Mouse (Mus musculus) heart, postnatal 36 days (tissue): ENCODE results near the gene Synpr. TPM values are rescaled to one million over a fixed set of nuclear protein-coding genes. Genes with fewer than 3 reads are reported as not detected.

Experiments used
- DNase-seq, 2 experiments: peaks; one replicate each; pipeline ENCODE4 v3.0.0; 2021 to 2022
- intact Hi-C: fragments of 180-260 bp; cut with DNase I; formaldehyde crosslinking; loops from one replicate; pipeline ENCODE4 v1.15.1; 2025
- total RNA-seq, 2 experiments: library from RNA; stranded (reverse); gene quantifications; 2 replicates each; pipeline ENCODE4 v1.2.3; 2021

Gene Synpr
- total RNA-seq, 2 experiments from 2014 or later = 0.25 to 0.27 TPM

GRCm38 (mm10) chr14:13354154-13354553 is 69.6 kb downstream of the Synpr start:
- DNase-seq = no peak
- intact Hi-C loops = loop anchor here (2.0 to 10.0 kb wide), 2 partner anchors 745 to 779 kb away; no protein-coding TSS in a partner anchor

- DNase-seq = peak; percentile 22 to 40
- intact Hi-C loops = loop anchor here (1.0 to 10.0 kb wide), 4 partner anchors 547 to 781 kb away; no protein-coding TSS in a partner anchor
Measured at GRCm38 (mm10) chr14:13355569-13356362, 71.2 kb downstream of the Synpr start.

GRCm38 (mm10) chr14:13357101-13357667 is 72.6 kb downstream of the Synpr start:
- DNase-seq = no peak
- intact Hi-C loops = loop anchor here (5.0 to 10.0 kb wide), 2 partner anchors 545 to 782 kb away; no protein-coding TSS in a partner anchor

DNA sequence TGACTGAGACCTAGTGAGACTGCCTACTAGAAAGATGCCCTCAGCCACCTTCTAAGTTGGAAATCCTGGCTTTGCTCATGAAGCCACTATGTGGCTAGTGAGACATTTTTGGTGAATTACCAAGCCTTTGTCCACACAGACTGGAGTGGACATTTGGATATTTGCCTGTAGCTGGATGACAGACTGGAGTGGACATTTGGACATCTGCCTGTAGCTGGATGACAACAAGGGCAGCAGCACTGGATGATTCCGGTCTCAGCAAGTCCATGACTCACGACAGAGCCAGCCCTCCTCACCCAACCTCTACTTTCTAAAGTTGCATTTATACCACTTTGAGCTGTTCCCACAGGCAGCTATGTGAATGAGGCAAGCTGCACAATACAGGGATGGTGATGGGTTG is 73.5 kb downstream of the Synpr start:
- intact Hi-C loops = loop anchor here (5.0 to 10.0 kb wide), 2 partner anchors 544 to 783 kb away; no protein-coding TSS in a partner anchor
- DNase-seq = no peak

GRCm38 (mm10) chr14:13361184-13361583 is 76.6 kb downstream of the Synpr start:
- DNase-seq = no peak
- intact Hi-C loops = no loop called here

DNA sequence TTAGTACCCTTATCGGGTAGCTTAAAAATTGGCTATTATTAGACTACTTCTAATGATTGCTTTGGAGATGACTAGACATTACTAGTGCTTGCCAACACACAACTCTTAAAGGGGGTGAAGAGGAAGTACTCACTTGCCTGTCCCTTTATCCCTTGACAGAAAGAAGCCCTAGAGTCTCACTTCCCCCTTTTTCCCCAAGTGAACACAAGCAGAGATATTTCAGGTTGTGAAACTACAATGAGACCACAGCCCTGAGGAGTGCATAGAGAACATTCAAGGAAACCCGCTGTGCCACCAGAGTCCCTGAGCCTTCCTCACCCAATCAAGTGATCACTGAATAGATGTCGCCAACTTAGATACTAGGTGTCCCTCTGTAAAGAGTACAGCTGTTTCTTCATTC is 77.1 kb downstream of the Synpr start:
- intact Hi-C loops = no loop called here
- DNase-seq = no peak

- intact Hi-C loops = no loop called here
Measured at GRCm38 (mm10) chr14:13368309-13368708, 83.7 kb downstream of the Synpr start.

GRCm38 (mm10) chr14:13389081-13389480 is 104.5 kb downstream of the Synpr start:
- intact Hi-C loops = no loop called here
- no peak for DNase-seq

More at GRCm38 (mm10) chr14:13368309-13368708, 83.7 kb downstream of the Synpr start:
- no peak for DNase-seq

DNA sequence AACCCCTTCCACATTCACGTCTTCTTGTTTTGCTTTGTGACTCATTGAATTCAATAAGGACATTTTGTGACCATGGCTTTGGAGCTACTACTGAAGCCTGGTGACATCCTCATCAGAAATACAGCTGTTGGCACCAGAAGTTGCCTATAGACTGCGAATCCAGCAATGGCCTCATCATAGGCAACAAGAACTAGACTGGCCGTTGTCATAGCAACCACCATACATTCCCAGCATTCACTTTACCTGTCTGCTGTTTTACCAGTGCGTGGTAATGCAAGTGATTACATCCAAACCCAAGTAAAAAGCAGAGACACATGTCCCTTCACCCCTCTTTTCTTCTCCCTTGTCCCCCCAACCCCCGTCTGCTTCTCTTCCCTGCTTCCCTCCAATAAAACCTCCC is 105.4 kb downstream of the Synpr start:
- DNase-seq = no peak
- intact Hi-C loops = no loop called here

DNA sequence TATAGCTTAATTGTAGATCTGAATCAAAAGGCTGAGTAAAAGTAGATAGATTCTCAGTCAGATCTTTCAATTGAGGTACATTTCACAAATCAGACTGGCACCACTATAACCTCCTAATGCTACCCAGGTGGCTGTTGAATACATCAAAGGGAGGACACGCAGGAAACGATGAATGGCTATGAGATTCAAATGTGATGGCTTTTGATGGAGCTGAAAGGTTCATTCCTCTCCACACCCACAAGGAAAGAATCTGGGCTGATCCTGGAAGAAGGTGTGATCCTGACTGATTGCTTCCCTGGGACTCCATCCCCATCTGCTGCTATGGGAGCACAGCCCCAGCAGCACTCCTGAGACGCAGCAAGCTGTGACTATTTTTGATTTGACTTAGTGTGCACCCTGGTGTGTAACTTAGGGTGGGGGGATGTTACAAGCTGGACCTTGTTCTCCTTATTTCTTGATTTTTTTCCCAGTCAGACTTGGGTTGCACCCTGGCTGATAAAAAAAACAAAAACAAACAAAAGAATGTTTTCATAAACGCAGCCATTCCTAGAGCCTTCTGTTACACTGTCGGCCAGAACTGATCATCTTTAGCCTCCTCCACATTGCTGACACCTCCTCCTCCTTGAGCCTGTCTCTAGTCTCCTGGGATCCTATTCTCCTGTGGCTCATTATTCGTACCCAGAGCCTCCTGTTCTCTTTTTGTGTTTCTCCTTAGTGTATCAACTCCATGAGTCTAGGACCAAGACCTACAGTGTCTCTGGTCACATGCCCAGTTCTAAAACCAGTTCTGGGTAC is 114.8 kb downstream of the Synpr start:
- DNase-seq = no peak
- intact Hi-C loops = no loop called here

DNA sequence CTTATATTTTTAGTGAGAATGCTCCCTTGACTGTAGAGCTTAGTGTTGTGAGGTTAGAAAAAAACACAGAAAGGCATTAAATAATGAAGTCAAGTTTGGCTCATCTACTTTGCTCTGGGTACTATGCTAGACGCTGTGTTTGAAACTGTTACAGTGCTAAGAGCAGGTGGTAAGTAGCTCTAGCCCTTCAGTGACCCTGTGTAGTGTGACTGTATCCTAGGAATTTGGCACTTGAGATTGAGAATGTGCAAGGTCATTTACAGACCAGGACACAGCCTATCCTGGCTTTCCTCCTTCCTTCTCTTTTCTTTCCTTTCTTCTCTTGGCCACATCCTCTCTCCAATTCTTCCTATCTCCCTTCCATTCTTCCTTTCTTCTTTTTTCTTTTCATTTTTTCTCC is 127.1 kb downstream of the Synpr start:
- intact Hi-C loops = no loop called here
- DNase-seq = no peak

DNA sequence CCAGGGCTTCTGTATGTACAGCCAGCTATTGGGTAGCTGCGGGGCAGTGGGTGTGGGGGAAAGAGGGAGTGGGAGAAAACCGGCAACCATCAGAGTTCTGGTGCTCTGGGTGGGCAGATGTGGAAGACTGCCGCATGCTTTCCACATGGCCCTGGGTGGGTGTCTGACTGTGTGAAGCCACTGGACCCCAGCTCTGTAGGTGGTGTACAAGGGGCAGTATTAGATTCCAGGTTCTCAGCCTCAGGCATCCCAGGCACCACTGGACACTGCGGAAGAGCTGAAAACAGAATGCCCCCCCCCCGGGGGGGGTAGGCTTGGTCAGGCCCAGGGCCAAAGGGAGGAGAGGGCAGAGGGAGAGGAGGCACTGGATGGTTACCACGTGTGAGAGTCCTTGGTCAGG is 156.1 kb downstream of the Synpr start:
- no peak for DNase-seq
- intact Hi-C loops = no loop called here

DNA sequence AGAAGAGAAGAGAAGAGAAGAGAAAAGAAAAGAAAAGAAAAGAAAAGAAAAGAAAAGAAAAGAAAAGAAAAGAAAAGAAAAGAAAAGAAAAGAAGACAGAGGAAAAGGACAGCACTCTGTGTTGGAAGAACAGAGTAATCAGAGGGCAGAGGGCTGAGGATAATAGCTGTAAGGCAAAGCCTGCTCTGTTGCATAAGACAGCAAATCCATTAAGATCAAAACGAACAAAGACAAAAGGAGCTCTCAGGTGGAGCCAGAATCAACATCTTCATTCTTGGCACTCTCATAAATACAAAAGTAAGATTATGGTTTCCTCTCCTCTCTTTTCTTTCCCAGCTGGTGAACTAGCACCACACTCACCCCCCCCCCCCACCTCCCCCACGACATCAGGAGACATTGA is 160.3 kb downstream of the Synpr start:
- no peak for DNase-seq
- intact Hi-C loops = no loop called here

DNA sequence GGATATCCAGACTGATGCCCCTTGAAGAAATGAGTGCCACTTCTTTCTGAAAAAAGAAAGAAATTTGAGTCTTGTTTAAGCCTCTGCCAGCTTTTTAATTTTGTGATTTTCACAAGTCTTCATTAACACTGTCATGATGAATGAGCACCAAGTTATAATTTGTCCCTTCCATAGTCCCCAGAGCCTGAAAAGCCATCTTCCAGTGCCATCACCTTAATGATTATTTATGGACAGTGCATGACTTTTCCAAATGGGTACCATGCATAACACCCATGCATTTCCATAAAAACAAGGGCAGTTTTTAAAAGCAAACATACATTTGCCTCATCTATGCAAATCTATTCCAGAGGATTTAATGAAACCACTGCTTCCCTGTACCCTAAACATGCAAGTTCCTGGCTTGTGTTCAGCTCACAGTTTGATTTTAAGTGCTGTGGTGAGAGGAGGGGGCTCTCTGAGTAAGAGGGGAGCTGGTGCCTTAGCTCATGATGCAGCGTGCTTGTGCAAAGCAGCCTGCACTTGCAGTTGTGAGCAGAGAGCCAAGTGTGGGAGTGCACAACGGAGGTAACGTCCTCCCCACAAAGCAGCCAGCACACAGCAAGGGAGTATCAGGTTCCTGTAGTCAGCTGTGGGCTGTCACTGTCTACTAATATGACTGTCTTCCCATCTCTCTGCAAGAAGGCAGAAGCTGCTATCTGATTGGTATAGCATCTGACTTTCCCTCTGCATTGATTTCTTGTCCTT is 169.1 kb downstream of the Synpr start:
- DNase-seq = no peak
- intact Hi-C loops = no loop called here

- no peak for DNase-seq
- intact Hi-C loops = no loop called here
Measured at GRCm38 (mm10) chr14:13454991-13455390, 170.4 kb downstream of the Synpr start.

DNA sequence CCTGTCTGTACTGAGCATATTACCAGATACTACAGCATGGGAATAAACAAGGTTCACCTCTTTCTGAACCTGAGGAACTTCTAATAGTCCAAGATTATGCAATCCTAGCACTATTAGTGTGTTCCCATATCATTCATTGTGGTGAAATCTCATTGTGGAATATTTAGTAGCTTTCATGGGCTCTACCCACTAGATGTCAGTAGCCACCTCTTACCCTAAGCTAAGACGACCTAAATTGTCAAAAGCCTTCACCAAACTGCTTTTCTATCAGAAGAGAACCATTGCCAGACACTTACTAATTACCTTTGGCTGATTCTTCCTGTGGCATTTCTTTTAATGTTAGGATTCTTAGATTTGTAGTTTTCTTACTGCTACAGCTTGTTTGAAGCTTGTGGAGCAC is 174.8 kb downstream of the Synpr start:
- no peak for DNase-seq
- intact Hi-C loops = no loop called here

DNA sequence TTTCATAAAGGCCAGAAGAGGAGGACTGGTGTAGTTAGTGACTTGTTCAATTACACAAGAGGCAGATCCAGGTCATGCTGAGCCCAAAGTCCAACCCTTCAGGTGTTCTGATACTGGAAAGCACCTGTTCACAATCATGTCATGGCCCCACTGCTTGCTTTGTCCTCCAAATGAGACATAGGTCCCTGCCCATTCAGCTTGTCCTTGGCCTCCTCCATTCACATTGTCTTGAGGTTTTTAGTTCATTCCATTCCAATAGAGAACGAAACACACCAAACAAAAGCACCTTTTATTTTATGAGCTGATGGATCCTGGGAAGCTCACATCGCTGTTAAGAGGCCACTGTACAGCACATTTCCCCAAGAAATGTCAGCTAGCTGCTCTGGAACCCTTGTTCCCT is 184.6 kb downstream of the Synpr start:
- intact Hi-C loops = no loop called here
- no peak for DNase-seq

DNA sequence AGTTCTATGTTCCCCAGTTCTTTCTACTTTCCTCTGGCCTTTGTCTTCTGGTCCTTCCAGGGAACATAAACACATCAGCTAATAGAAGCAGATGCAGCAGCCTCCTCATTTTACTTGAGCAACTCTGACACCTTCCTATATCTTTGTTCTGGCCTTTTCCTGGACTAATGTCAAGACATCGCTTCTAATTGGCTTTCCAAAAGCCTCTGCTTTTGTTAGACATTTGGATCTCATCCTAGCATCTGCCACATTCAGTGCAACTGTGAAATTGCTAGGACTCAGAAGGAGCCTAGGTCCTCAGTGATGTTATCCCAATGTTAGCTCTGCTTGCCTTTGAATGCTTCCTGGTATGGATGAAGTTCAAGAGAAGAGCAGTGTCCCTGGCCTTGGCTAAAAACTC is 193.2 kb downstream of the Synpr start:
- intact Hi-C loops = no loop called here
- DNase-seq = no peak

DNA sequence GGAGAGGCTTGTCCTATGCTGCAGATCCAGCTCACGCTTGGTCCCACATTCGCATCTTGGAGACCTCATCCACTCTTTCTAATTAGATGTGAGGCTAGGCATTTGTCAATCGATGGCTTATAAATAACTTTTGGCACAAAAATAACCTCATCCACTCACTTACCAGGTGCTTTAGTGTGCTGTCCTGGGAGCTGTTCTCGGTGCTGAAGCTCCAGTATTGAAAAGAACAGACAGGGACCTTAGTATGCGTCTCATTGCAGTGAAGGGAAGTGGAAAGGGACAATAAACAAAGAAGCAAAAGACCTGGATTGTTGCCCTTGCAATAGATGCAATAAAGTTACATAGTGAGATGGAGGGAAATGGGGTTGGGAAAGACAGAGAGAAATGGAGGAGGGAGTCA is 220.8 kb downstream of the Synpr start:
- no peak for DNase-seq
- intact Hi-C loops = no loop called here

DNA sequence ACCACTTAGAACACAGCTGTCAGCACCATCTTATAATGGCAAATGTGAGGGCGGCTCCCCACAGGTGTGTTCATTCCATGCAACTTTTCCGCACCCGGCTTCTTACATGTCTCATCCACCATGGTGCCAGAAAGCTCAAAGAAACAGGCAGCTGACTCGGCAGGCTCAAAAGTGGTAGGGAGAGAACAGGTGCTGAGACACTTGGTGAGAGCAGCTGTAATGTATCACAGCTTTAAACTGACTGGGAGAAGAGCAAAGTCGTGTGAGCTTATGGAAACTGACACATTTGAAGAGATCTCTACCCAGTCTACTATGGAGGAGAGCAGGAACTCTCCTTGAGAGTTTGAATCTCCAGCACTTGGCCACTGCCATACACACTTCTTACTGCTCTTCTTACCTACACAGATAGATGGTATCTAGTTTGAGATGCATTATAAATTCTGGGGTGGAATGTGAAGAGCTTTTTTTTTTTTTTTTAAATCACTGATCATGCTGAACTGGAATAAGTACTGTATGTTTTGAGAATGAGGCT is 234.1 kb downstream of the Synpr start:
- intact Hi-C loops = no loop called here
- no peak for DNase-seq
